Mouse (Mus musculus) heart, adult 2 months (tissue): ENCODE data around the gene Fxyd2.
A peak's percentile ranks its signal among the peaks of the same experiment; 100 is the strongest.

ENCODE experiments used
- CTCF ChIP-seq: fragments of 200-600 bp; IDR thresholded peaks from 2 replicates; pipeline ENCODE4 v1.8.1; 2022; ENCODE audit warnings: antibody characterized with exemption, mild to moderate bottlenecking, moderate library complexity
- EP300 ChIP-seq: fragments of 200-500 bp; IDR thresholded peaks from 2 replicates; pipeline ENCODE4 v1.6.1; 2011; ENCODE audit warnings: low read depth, low read length, control low read depth; ENCODE audit not compliant: insufficient read depth
- POLR2A ChIP-seq: fragments of 200-500 bp; IDR thresholded peaks from 2 replicates; pipeline ENCODE4 v1.6.1; 2011; ENCODE audit warnings: mild to moderate bottlenecking, low read depth, low read length, control low read depth; ENCODE audit not compliant: insufficient read depth

GRCm38 (mm10) chr9:45415912-45416311, 16.4 kb downstream of the Fxyd2 start:
- TF ChIP-seq CTCF (peak; percentile 77), EP300 (0 out of 2 replicates have a peak, but pooled peaks have one; percentile 14), POLR2A (no peak)
